Mouse (Mus musculus) megakaryocyte, adult 5-6 weeks (primary cell): ENCODE measurements around the gene Ranbp9. TPM values are rescaled to one million over a fixed set of nuclear protein-coding genes. Genes with fewer than 3 reads are reported as not detected.

Experiments used
- ATAC-seq: 2 replicates; pipeline ENCODE4 v1.8.0; 2016; ENCODE audit warnings: mild to moderate bottlenecking, inconsistent platforms; ENCODE audit not compliant: poor library complexity, severe bottlenecking
- total RNA-seq, 2 experiments: library from RNA; stranded (forward) in 1 of 2; stranded (reverse) in 1 of 2; fragments of 153-499, 151-499 nt in 1 of 2; fragments of 221-1000, 200-1000 nt in 1 of 2; gene quantifications; 2 replicates each; pipeline versions ENCODE4 v1.2.3 to v1.2.4; 2015 to 2017

The Ranbp9 gene
- total RNA-seq, 2 experiments from 2014 or later: 119 to 133 TPM

GRCm38 (mm10) chr13:43452843-43453605 is 28.1 kb downstream of the Ranbp9 start:
- no peak for ATAC-seq

- no peak for ATAC-seq
These were observed 28.9 kb downstream of the Ranbp9 start for GRCm38 (mm10) chr13:43452177-43452576.

GRCm38 (mm10) chr13:43450686-43451085 is 30.4 kb downstream of the Ranbp9 start:
- ATAC-seq: no peak

- no peak for ATAC-seq
These were observed 33.4 kb downstream of the Ranbp9 start for GRCm38 (mm10) chr13:43447721-43448120.

GRCm38 (mm10) chr13:43445754-43446153 is 35.3 kb downstream of the Ranbp9 start:
- ATAC-seq: no peak

GRCm38 (mm10) chr13:43444717-43445116 is 36.4 kb downstream of the Ranbp9 start:
- ATAC-seq: no peak

- no peak for ATAC-seq
These were observed 37.4 kb downstream of the Ranbp9 start for GRCm38 (mm10) chr13:43443706-43444105.

GRCm38 (mm10) chr13:43442551-43442950 is 38.5 kb downstream of the Ranbp9 start:
- no peak for ATAC-seq

GRCm38 (mm10) chr13:43440376-43440775 is 40.7 kb downstream of the Ranbp9 start:
- ATAC-seq: no peak; the same call in 1 of the 2 replicates

- no peak for ATAC-seq
These were observed 47.7 kb downstream of the Ranbp9 start for GRCm38 (mm10) chr13:43433395-43433794.

- no peak for ATAC-seq
These were observed 52.6 kb downstream of the Ranbp9 start for GRCm38 (mm10) chr13:43428436-43428835.

- 0 out of 2 replicates have a peak, but pooled peaks have one; percentile 38 for ATAC-seq
These were observed 65.8 kb downstream of the Ranbp9 start for GRCm38 (mm10) chr13:43415249-43415648.

GRCm38 (mm10) chr13:43413611-43414010 is 67.5 kb downstream of the Ranbp9 start:
- ATAC-seq: no peak

GRCm38 (mm10) chr13:43412311-43412710 is 68.8 kb downstream of the Ranbp9 start:
- no peak for ATAC-seq

- ATAC-seq: no peak
These were observed 81.5 kb downstream of the Ranbp9 start for GRCm38 (mm10) chr13:43399576-43399975.

GRCm38 (mm10) chr13:43398297-43399080 is 82.6 kb downstream of the Ranbp9 start, which contains the start of gene Nol7:
Nol7 (plus strand) TSS chr13:43398390.
- ATAC-seq: peak; percentile 100

- ATAC-seq: no peak
These were observed 83.3 kb downstream of the Ranbp9 start for GRCm38 (mm10) chr13:43397700-43398296.

GRCm38 (mm10) chr13:43385321-43385720 is 95.8 kb downstream of the Ranbp9 start:
- ATAC-seq: no peak

- ATAC-seq: no peak
These were observed 101.1 kb downstream of the Ranbp9 start for GRCm38 (mm10) chr13:43379989-43380388.

- no peak for ATAC-seq
These were observed 106.1 kb downstream of the Ranbp9 start for GRCm38 (mm10) chr13:43374918-43375432.

- ATAC-seq: no peak
These were observed 106.9 kb downstream of the Ranbp9 start for GRCm38 (mm10) chr13:43374205-43374604.
